Mouse (Mus musculus): Measurements from ENCODE around the gene Arfgef2. TPM values are rescaled to one million over a fixed set of nuclear protein-coding genes. Genes with fewer than 3 reads are reported as not detected.

Arfgef2 gene
- total and polyA plus RNA-seq, 2 experiments from 2014 or later, result 4.6 to 26.3 TPM

- ATAC-seq (no peak), DNase-seq (ENCODE audit: low spot score) (no peak)
- peaks cover 56% of the 10 kb centered on the region for H3K36me3 ChIP-seq (ENCODE audit: insufficient read depth, low read length)
- no peaks in the 10 kb centered on the region for H3K9me3 ChIP-seq (ENCODE audit: low read length)
- H3K27me3 ChIP-seq (ENCODE audit: insufficient read depth, low read length), result no peaks in the 10 kb centered on the region
- no peak overlapping the region for H3K9ac ChIP-seq (replicated peaks; ENCODE audit: low read length)
- no peak for TF ChIP-seq CTCF (IDR thresholded peaks at IDR 0.05; ENCODE audit: low read depth)
- H3K4me2 ChIP-seq (ENCODE audit: low read depth, low read length), result no peak overlapping the region
- no peaks in the 10 kb centered on the region for H3K4me1 ChIP-seq (ENCODE audit: insufficient read depth, low read length)
- no peak overlapping the region for H3K4me3 ChIP-seq (ENCODE audit: low read length)
- WGBS, result 93% methylated on average over 8 of the region's 8 CpGs
- H3K27ac ChIP-seq, result no peak overlapping the region
Observed at GRCm38 (mm10) chr2:166855771-166856170, 50.4 kb downstream of the Arfgef2 start.

- WGBS, result 85% methylated on average over 6 of the region's 6 CpGs
- H3K27me3 ChIP-seq (ENCODE audit: insufficient read depth, low read length), result no peaks in the 10 kb centered on the region
- no peak overlapping the region for H3K4me2 ChIP-seq (ENCODE audit: low read depth, low read length)
- H3K9ac ChIP-seq (replicated peaks; ENCODE audit: low read length), result no peak overlapping the region
- no peaks in the 10 kb centered on the region for H3K9me3 ChIP-seq (ENCODE audit: low read length)
- ATAC-seq, result no peak
- no peaks in the 10 kb centered on the region for H3K4me1 ChIP-seq (ENCODE audit: insufficient read depth, low read length)
- H3K36me3 ChIP-seq (ENCODE audit: insufficient read depth, low read length), result peaks cover 51% of the 10 kb centered on the region
- TF ChIP-seq CTCF (IDR thresholded peaks at IDR 0.05; ENCODE audit: low read depth), result no peak
- DNase-seq (ENCODE audit: low spot score), result no peak
- no peak overlapping the region for H3K27ac ChIP-seq
- no peak overlapping the region for H3K4me3 ChIP-seq (ENCODE audit: low read length)
Observed at GRCm38 (mm10) chr2:166856366-166856765, 51.0 kb downstream of the Arfgef2 start.

- TF ChIP-seq CTCF (IDR thresholded peaks at IDR 0.05; ENCODE audit: low read depth), result no peak
- H3K4me1 ChIP-seq (ENCODE audit: insufficient read depth, low read length), result no peaks in the 10 kb centered on the region
- no peak for ATAC-seq
- H3K36me3 ChIP-seq (ENCODE audit: insufficient read depth, low read length), result peaks cover 44% of the 10 kb centered on the region
- no peaks in the 10 kb centered on the region for H3K9me3 ChIP-seq (ENCODE audit: low read length)
- no peak overlapping the region for H3K27ac ChIP-seq
- no peaks in the 10 kb centered on the region for H3K27me3 ChIP-seq (ENCODE audit: insufficient read depth, low read length)
- no peak overlapping the region for H3K4me3 ChIP-seq (ENCODE audit: low read length)
- WGBS, result 84% methylated on average over 2 of the region's 2 CpGs
- no peak overlapping the region for H3K9ac ChIP-seq (replicated peaks; ENCODE audit: low read length)
- no peak overlapping the region for H3K4me2 ChIP-seq (ENCODE audit: low read depth, low read length)
- peak; percentile 18 for DNase-seq (ENCODE audit: low spot score)
Observed at GRCm38 (mm10) chr2:166857118-166857517, 51.7 kb downstream of the Arfgef2 start.

GRCm38 (mm10) chr2:166859214-166859613, 53.8 kb downstream of the Arfgef2 start:
- no peak overlapping the region for H3K9ac ChIP-seq (replicated peaks; ENCODE audit: low read length)
- no peak overlapping the region for H3K4me3 ChIP-seq (ENCODE audit: low read length)
- no peak overlapping the region for H3K4me2 ChIP-seq (ENCODE audit: low read depth, low read length)
- DNase-seq (ENCODE audit: low spot score), result no peak
- H3K4me1 ChIP-seq (ENCODE audit: insufficient read depth, low read length), result no peaks in the 10 kb centered on the region
- TF ChIP-seq CTCF (IDR thresholded peaks at IDR 0.05; ENCODE audit: low read depth), result no peak
- no peaks in the 10 kb centered on the region for H3K9me3 ChIP-seq (ENCODE audit: low read length)
- no peaks in the 10 kb centered on the region for H3K27me3 ChIP-seq (ENCODE audit: insufficient read depth, low read length)
- peaks cover 44% of the 10 kb centered on the region for H3K36me3 ChIP-seq (ENCODE audit: insufficient read depth, low read length)
- WGBS, result 87% methylated on average over 7 of the region's 7 CpGs
- no peak overlapping the region for H3K27ac ChIP-seq
- ATAC-seq, result no peak

GRCm38 (mm10) chr2:166862505-166862904, 57.1 kb downstream of the Arfgef2 start:
- Histone ChIP-seq H3K9me3 (ENCODE audit: low read length) (no peaks in the 10 kb centered on the region), H3K4me2 (ENCODE audit: low read depth, low read length) (no peak overlapping the region), H3K9ac (replicated peaks; ENCODE audit: low read length) (no peak overlapping the region), H3K27me3 (ENCODE audit: insufficient read depth, low read length) (no peaks in the 10 kb centered on the region), H3K27ac (no peak overlapping the region), H3K4me1 (ENCODE audit: insufficient read depth, low read length) (no peaks in the 10 kb centered on the region), H3K4me3 (ENCODE audit: low read length) (no peak overlapping the region), H3K36me3 (ENCODE audit: insufficient read depth, low read length) (peaks cover 65% of the 10 kb centered on the region)
- no peak for TF ChIP-seq CTCF (IDR thresholded peaks at IDR 0.05; ENCODE audit: low read depth)
- ATAC-seq (no peak), DNase-seq (ENCODE audit: low spot score) (no peak)
- WGBS, result 64% methylated on average over 3 of the region's 3 CpGs

GRCm38 (mm10) chr2:166865476-166865875, 60.1 kb downstream of the Arfgef2 start:
- Histone ChIP-seq H3K9ac (replicated peaks; ENCODE audit: low read length) (no peak overlapping the region), H3K9me3 (ENCODE audit: low read length) (no peaks in the 10 kb centered on the region), H3K4me3 (ENCODE audit: low read length) (no peak overlapping the region), H3K4me2 (ENCODE audit: low read depth, low read length) (no peak overlapping the region), H3K27ac (no peak overlapping the region), H3K36me3 (ENCODE audit: insufficient read depth, low read length) (peaks cover 62% of the 10 kb centered on the region), H3K27me3 (ENCODE audit: insufficient read depth, low read length) (no peaks in the 10 kb centered on the region), H3K4me1 (ENCODE audit: insufficient read depth, low read length) (no peaks in the 10 kb centered on the region)
- WGBS, result 89% methylated on average over 10 of the region's 10 CpGs
- no peak for TF ChIP-seq CTCF (IDR thresholded peaks at IDR 0.05; ENCODE audit: low read depth)
- no peak for DNase-seq (ENCODE audit: low spot score)
- no peak for ATAC-seq

GRCm38 (mm10) chr2:166870271-166870865, 65.0 kb downstream of the Arfgef2 start:
- H3K27ac ChIP-seq, result no peak overlapping the region
- WGBS, result 66% methylated on average over 20 of the region's 20 CpGs
- H3K4me3 ChIP-seq (ENCODE audit: low read length), result no peak overlapping the region
- H3K4me2 ChIP-seq (ENCODE audit: low read depth, low read length), result no peak overlapping the region
- H3K36me3 ChIP-seq (ENCODE audit: insufficient read depth, low read length), result peaks cover 52% of the 10 kb centered on the region
- H3K4me1 ChIP-seq (ENCODE audit: insufficient read depth, low read length), result no peaks in the 10 kb centered on the region
- no peaks in the 10 kb centered on the region for H3K27me3 ChIP-seq (ENCODE audit: insufficient read depth, low read length)
- no peak for TF ChIP-seq CTCF (IDR thresholded peaks at IDR 0.05; ENCODE audit: low read depth)
- H3K9me3 ChIP-seq (ENCODE audit: low read length), result no peaks in the 10 kb centered on the region
- ATAC-seq (no peak), DNase-seq (ENCODE audit: low spot score) (no peak)
- no peak overlapping the region for H3K9ac ChIP-seq (replicated peaks; ENCODE audit: low read length)
